Mouse (Mus musculus) CH12.LX (cell line): ENCODE measurements around the gene Tnmd. TPM values are rescaled to one million over a fixed set of nuclear protein-coding genes. Genes with fewer than 3 reads are reported as not detected.
A peak's percentile ranks its signal among the peaks of the same experiment; 100 is the strongest.

Experiments used
- DNase-seq: peaks from one replicate; pipeline ENCODE4 v3.0.0-alpha.2; 2013; ENCODE audit errors: extremely low read depth
- H3K27ac ChIP-seq: 2 replicates; pipeline ENCODE4 v1.5.1; 2012; ENCODE audit warnings: low read depth, mild to moderate bottlenecking, control low read depth, moderate library complexity; ENCODE audit not compliant: insufficient read depth
- H3K27me3 ChIP-seq: replicated peaks from 2 replicates; pipeline ENCODE3; 2012; ENCODE audit warnings: inconsistent platforms
- H3K36me3 ChIP-seq, 2 experiments: replicated peaks in 1 of 2; 2 replicates each; pipeline versions ENCODE3 to v1.6.1; 2012; ENCODE audit warnings: inconsistent platforms in 1 of 2, low read length in 1 of 2, mild to moderate bottlenecking in 1 of 2, mixed read lengths in 1 of 2, moderate library complexity in 1 of 2; ENCODE audit not compliant: control insufficient read depth in 1 of 2, insufficient read depth in 1 of 2
- H3K4me1 ChIP-seq, 2 experiments: 2 replicates each; pipeline ENCODE4 v1.6.1; 2012; ENCODE audit warnings: inconsistent platforms in 1 of 2, moderate library complexity in 1 of 2; ENCODE audit not compliant: insufficient read depth in 2 of 2, control insufficient read depth in 1 of 2
- H3K4me2 ChIP-seq: 2 replicates; pipeline ENCODE4 v1.6.1; 2012; ENCODE audit warnings: low read depth, mild to moderate bottlenecking, control low read depth; ENCODE audit not compliant: poor library complexity, insufficient read depth, severe bottlenecking
- H3K4me3 ChIP-seq, 3 experiments: fragments of 150-350 bp in 1 of 3; sonication (generic) in 1 of 3; replicated peaks in 1 of 3; 2 replicates each; pipeline versions ENCODE3 to v1.5.1; 2011 to 2012; ENCODE audit warnings: low read depth in 2 of 3, low read length in 2 of 3, mild to moderate bottlenecking in 2 of 3, moderate library complexity in 2 of 3, control low read depth in 1 of 3, improper control_type of control experiment in 1 of 3, inconsistent platforms in 1 of 3, mixed read lengths in 1 of 3; ENCODE audit not compliant: poor library complexity in 1 of 3
- H3K79me2 ChIP-seq: replicated peaks from 2 replicates; pipeline ENCODE4 v1.6.1; 2012; ENCODE audit warnings: mild to moderate bottlenecking, moderate library complexity; ENCODE audit not compliant: control insufficient read depth, poor library complexity, insufficient read depth, severe bottlenecking; ENCODE audit errors: extremely low read depth
- H3K9ac ChIP-seq: 2 replicates; pipeline ENCODE4 v1.6.1; 2012; ENCODE audit warnings: low read depth, mild to moderate bottlenecking, control low read depth, moderate library complexity; ENCODE audit not compliant: insufficient read depth
- H3K9me3 ChIP-seq: replicated peaks from 2 replicates; pipeline ENCODE3; 2012; ENCODE audit warnings: low read length, inconsistent platforms, mixed read lengths
- BHLHE40 ChIP-seq: IDR thresholded peaks from 2 replicates; pipeline ENCODE4 v1.6.1; 2011; ENCODE audit warnings: mild to moderate bottlenecking, low read depth, low read length, improper control_type of control experiment
- CHD2 ChIP-seq: IDR thresholded peaks from 2 replicates; pipeline ENCODE4 v1.6.1; 2011; ENCODE audit warnings: low read length, improper control_type of control experiment
- CTCF ChIP-seq, 2 experiments: IDR thresholded peaks in 1 of 2; conservative IDR thresholded peaks in 1 of 2; 2 replicates each; pipeline ENCODE4 v1.5.1; 2011 to 2012; ENCODE audit warnings: low read depth in 2 of 2, low read length in 2 of 2, improper control_type of control experiment in 1 of 2, inconsistent platforms in 1 of 2, mild to moderate bottlenecking in 1 of 2, moderate library complexity in 1 of 2
- ETS1 ChIP-seq: conservative IDR thresholded peaks from 2 replicates; pipeline ENCODE4 v1.6.1; 2012; ENCODE audit warnings: low read depth, mild to moderate bottlenecking, inconsistent platforms, low read length, improper control_type of control experiment, moderate library complexity
- GABPA ChIP-seq: IDR thresholded peaks from 2 replicates; pipeline ENCODE4 v1.6.1; 2012; ENCODE audit warnings: low read depth, low read length, improper control_type of control experiment, inconsistent platforms; ENCODE audit not compliant: insufficient replicate concordance
- MAZ ChIP-seq: IDR thresholded peaks from 2 replicates; pipeline ENCODE4 v1.6.1; 2012; ENCODE audit warnings: low read depth, mild to moderate bottlenecking, inconsistent platforms, low read length, improper control_type of control experiment, moderate library complexity
- MEF2A ChIP-seq: IDR thresholded peaks from 2 replicates; pipeline ENCODE4 v1.6.1; 2014; ENCODE audit warnings: low read depth, mild to moderate bottlenecking, inconsistent platforms, low read length, improper control_type of control experiment, borderline replicate concordance
- MYC ChIP-seq: IDR thresholded peaks from 2 replicates; pipeline ENCODE4 v1.6.1; 2011; ENCODE audit warnings: low read depth, mild to moderate bottlenecking, improper control_type of control experiment, low read length
- NELFE ChIP-seq: IDR thresholded peaks from 2 replicates; pipeline ENCODE4 v1.6.1; 2011; ENCODE audit warnings: low read depth, low read length, improper control_type of control experiment
- RCOR1 ChIP-seq: conservative IDR thresholded peaks from 2 replicates; pipeline ENCODE4 v1.6.1; 2012; ENCODE audit warnings: low read depth, mild to moderate bottlenecking, inconsistent platforms, low read length, improper control_type of control experiment
- SIN3A ChIP-seq: IDR thresholded peaks from 2 replicates; pipeline ENCODE4 v1.6.1; 2012; ENCODE audit warnings: low read length, improper control_type of control experiment, inconsistent platforms
- USF1 ChIP-seq: IDR thresholded peaks from 2 replicates; pipeline ENCODE4 v1.6.1; 2014; ENCODE audit warnings: low read depth, mild to moderate bottlenecking, inconsistent platforms, low read length, improper control_type of control experiment
- USF2 ChIP-seq: conservative IDR thresholded peaks from 2 replicates; pipeline ENCODE4 v1.6.1; 2011; ENCODE audit warnings: low read depth, low read length, improper control_type of control experiment
- ZC3H11A ChIP-seq: IDR thresholded peaks from 2 replicates; pipeline ENCODE4 v1.6.1; 2012; ENCODE audit warnings: low read depth, mild to moderate bottlenecking, inconsistent platforms, low read length, improper control_type of control experiment
- ZKSCAN1 ChIP-seq: IDR thresholded peaks from 2 replicates; pipeline ENCODE4 v1.6.1; 2012; ENCODE audit warnings: low read depth, inconsistent platforms, low read length, improper control_type of control experiment, borderline replicate concordance
- dilution Hi-C: fragments of 300-500 bp; cut with MboI; formaldehyde crosslinking; loops from 2 replicates; pipeline ENCODE4 v1.14.3; 2020; ENCODE audit warnings: low sequenced_read_pairs; ENCODE audit not compliant: extremely low pct_unique_long_range_greater_than_20kb, extremely low pct_ligation_motif_present
- in situ Hi-C: fragments of 300-500 bp; cut with MboI; formaldehyde crosslinking; loops from 3 replicates; pipeline ENCODE4 v1.14.3; 2019; ENCODE audit warnings: low sequenced_read_pairs, low pct_ligation_motif_present, low pct_unique_long_range_greater_than_20kb, mixed read lengths
- polyA plus RNA-seq: library from polyadenylated mRNA; unstranded; fragments of >175 nt; gene quantifications from 2 replicates; pipeline ENCODE4 v1.2.1, GENCODE M21; 2012; ENCODE audit warnings: low read depth; ENCODE audit not compliant: insufficient read length
- total RNA-seq, 2 experiments: library from RNA; depleted of rRNA; stranded (reverse); fragments of 300-350 nt in 1 of 2; fragments of >200 nt in 1 of 2; gene quantifications; 2 replicates each; pipeline ENCODE4 v1.2.3; 2012 to 2014

The Tnmd gene
- total and polyA plus RNA-seq, 3 experiments = not detected

DNA sequence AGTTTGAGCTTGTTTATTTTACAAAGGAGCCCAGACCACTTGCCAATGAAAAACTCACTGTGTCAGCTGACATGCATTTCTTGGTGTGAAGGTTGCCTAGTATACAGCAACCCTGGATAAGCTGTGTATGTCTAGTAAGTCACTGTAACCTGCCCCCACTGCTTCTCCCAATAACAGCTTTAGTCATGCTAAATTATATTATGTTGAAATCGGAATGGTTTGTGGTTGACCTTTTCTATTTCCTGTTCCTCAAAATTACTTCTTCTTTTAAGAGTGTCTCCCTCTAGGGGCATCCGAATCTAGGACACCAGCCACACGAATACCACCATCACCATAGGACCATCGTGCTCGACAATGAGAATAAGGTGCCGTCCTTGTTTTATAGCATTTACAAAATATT lies 19.0 kb downstream of the Tnmd start:
- no peak overlapping the region for H3K9ac ChIP-seq
- H3K9me3 ChIP-seq = no peaks in the 10 kb centered on the region
- H3K27ac ChIP-seq = no peak overlapping the region
- TF ChIP-seq MYC (no peak), USF1 (no peak), CTCF (conservative IDR thresholded peaks at IDR 0.05 in 1 of 2, IDR thresholded peaks at IDR 0.05 in 1 of 2; ENCODE audit: low read depth in 2 of 2, low read length in 2 of 2) (peak in 1 of 2 experiments; percentile 14; a peak in 1 of 4 replicates), SIN3A (no peak), GABPA (no peak), ETS1 (no peak)
- H3K4me1 ChIP-seq = no peaks in the 10 kb centered on the region
- in situ Hi-C loops (no loop called here), dilution Hi-C loops (no loop called here)
- no peaks in the 10 kb centered on the region for H3K27me3 ChIP-seq
- no peaks in the 10 kb centered on the region for H3K36me3 ChIP-seq
- H3K4me2 ChIP-seq = no peak overlapping the region
- DNase-seq = peak; percentile 21
- H3K79me2 ChIP-seq = no peaks in the 10 kb centered on the region
- H3K4me3 ChIP-seq = no peak overlapping the region

DNA sequence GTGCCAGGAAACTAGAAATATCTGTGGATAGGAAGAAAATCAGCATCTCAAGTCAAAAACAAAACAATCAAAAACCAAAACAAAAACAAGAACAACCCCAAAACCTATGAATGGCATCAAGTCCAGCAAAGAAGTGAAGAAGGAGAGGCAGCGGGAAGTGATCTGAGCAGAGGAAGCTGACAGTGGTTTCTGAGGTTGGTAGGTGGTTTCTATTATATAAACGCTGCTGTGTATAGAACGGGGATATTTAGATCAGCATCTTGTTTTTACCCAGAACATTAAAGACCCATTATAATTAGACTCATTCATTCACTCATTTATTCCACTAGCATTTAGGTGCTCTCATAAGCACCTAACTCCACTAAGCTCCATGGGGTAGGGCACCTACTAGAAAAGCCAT lies 36.5 kb downstream of the Tnmd start:
- Histone ChIP-seq H3K27ac (no peak overlapping the region), H3K4me2 (no peak overlapping the region), H3K4me3 (no peak overlapping the region), H3K9ac (no peak overlapping the region), H3K36me3 (no peaks in the 10 kb centered on the region), H3K27me3 (no peaks in the 10 kb centered on the region), H3K79me2 (no peaks in the 10 kb centered on the region), H3K9me3 (no peaks in the 10 kb centered on the region), H3K4me1 (no peaks in the 10 kb centered on the region)
- in situ Hi-C loops = no loop called here
- TF ChIP-seq BHLHE40 (no peak), CHD2 (no peak), MEF2A (no peak)
- no peak for DNase-seq
- dilution Hi-C loops = no loop called here

DNA sequence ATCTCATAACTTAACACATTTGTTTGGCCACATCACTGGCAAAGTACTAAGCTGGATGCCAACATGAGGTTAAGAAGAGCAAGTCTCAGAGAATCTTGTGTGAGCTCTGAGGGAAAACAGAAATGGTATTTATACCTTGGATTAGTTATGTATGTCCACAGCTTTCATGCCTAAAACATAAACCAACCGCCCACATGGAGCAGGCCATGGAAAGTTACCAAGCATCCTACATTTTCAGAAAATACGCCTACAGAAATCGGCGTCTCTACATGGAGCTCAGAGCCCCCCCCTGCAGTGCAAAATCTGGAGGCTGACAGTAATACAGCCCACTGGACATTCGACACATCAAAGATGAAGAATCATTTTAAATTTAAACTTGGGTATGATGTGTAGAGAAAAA lies 37.3 kb downstream of the Tnmd start:
- H3K27me3 ChIP-seq = no peaks in the 10 kb centered on the region
- in situ Hi-C loops (no loop called here), dilution Hi-C loops (no loop called here)
- no peak overlapping the region for H3K27ac ChIP-seq
- TF ChIP-seq USF1 (no peak), USF2 (no peak), NELFE (no peak), CHD2 (no peak), SIN3A (no peak), ZC3H11A (no peak), RCOR1 (no peak), BHLHE40 (no peak), ZKSCAN1 (no peak), MAZ (no peak), ETS1 (no peak)
- no peak for DNase-seq
- no peaks in the 10 kb centered on the region for H3K79me2 ChIP-seq
- no peaks in the 10 kb centered on the region for H3K4me1 ChIP-seq
- H3K9me3 ChIP-seq = no peaks in the 10 kb centered on the region
- no peak overlapping the region for H3K9ac ChIP-seq
- no peaks in the 10 kb centered on the region for H3K36me3 ChIP-seq
- no peak overlapping the region for H3K4me2 ChIP-seq
- H3K4me3 ChIP-seq = no peak overlapping the region
